Mouse (Mus musculus): ENCODE measurements around the gene Plekha1. TPM values are rescaled to one million over a fixed set of nuclear protein-coding genes. Genes with fewer than 3 reads are reported as not detected.
A peak's percentile ranks its signal among the peaks of the same experiment; 100 is the strongest.

The Plekha1 gene
- total RNA-seq, 1 experiment from 2014 or later, result 52.4 TPM

- ATAC-seq (ENCODE audit: extremely low read depth, insufficient number of reproducible peaks, low FRiP score, poor library complexity, severe bottlenecking), result no peak
Measured at GRCm38 (mm10) chr7:130855681-130856080, 9.9 kb upstream of the Plekha1 start.

DNA sequence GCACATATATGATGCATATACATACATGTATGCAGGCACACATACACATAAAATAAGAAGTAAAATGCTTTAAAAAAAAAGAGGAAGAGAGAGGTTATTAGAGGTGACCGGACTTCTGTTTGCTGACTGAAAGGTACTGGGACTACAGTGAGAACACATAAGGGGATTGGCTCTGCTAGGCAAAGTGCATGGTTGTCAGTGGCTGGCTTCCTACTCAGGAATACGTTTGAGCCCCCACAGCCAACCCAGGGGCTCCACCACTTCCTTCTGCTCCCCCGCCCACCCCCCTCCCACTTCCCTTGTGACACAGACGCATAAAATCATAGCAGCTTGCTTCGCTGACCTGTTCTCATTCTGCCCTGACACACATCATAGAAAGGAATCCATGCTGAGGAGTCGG, 7.6 kb upstream of the Plekha1 start:
- peak; percentile 62 for ATAC-seq (ENCODE audit: extremely low read depth, insufficient number of reproducible peaks, low FRiP score, poor library complexity, severe bottlenecking)

DNA sequence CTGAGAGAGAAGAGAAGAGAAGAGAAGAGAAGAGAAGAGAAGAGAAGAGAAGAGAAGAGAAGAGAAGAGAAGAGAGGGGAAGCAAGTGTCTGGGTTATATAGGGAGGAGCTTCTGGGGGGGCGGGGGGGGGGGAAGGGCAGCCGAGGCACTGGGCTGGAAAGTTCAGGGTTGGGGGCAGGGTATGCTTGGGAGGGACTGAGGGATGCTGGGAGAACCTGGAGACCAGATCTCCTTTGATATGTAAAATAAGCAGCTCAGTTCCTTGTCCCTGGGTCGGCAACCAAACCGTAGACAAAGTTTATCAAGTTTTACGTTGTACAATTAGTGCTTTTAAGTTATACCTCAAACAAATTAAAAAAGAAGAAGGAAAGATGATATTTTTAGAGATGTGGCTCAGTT, 5.6 kb upstream of the Plekha1 start:
- no peak for ATAC-seq (ENCODE audit: extremely low read depth, insufficient number of reproducible peaks, low FRiP score, poor library complexity, severe bottlenecking)

DNA sequence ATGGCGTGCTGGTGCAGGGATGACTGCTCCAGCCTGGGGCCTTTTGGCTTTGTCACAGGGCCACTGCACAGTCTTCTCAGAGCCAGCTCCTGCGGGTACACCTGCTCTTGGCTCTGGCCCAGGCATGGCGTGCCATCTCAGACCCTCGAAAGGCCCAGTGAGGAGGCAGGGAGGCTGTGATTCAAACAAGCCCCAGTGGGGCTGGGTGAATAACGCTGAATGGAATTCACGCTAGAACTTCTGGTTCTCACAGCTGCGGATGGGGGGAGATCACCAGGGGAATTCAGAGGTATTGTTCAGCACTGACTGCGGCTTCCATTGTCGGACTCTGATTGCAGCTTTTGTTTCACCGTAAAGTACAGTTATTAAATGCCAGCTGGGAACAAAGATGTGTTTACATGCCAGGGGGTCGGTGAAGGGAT, 4.8 kb upstream of the Plekha1 start:
- no peak for ATAC-seq (ENCODE audit: extremely low read depth, insufficient number of reproducible peaks, low FRiP score, poor library complexity, severe bottlenecking)

DNA sequence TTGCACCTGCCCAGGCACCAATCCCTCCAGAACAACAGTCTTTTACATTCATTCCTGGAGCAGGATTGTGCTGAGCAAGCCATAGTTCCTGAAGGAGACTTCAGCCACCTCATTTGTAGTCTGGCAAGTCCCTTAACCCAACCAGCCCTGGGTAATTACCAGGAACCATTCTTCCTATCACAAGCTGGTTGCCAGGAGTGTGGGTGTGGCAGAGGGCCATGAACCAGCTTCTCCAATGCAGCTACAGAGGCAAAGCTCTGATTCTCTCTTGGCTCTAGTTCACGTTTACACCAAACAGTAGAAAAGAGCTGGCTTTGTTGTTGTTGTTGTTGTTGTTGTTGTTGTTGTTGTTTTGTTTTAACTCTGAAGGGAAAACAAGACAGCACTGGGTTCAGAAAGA, 3.1 kb upstream of the Plekha1 start:
- ATAC-seq (ENCODE audit: extremely low read depth, insufficient number of reproducible peaks, low FRiP score, poor library complexity, severe bottlenecking), result no peak

DNA sequence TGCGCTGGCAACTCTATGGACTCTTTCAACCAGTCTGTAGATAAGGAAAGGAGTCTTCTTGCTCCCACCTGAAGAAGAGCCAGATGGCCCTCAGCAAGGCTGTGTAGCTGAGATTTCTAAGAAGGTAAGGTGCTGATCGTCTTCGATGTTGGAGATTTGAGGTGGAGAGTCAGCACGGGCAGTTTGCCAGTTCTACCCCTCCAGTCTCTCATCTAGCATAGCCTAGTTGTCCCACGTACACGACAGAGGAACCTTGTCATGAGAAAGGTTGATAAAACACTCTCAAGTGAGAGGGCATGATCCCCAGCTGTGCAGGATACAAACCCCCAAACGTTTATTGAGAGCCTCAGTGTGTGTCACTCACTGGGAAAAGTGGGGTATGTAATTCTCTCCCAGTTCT, 845 bp upstream of the Plekha1 start:
- no peak for ATAC-seq (ENCODE audit: extremely low read depth, insufficient number of reproducible peaks, low FRiP score, poor library complexity, severe bottlenecking)

GRCm38 (mm10) chr7:130866640-130867039, 1.1 kb downstream of the Plekha1 start:
- no peak for ATAC-seq (ENCODE audit: extremely low read depth, insufficient number of reproducible peaks, low FRiP score, poor library complexity, severe bottlenecking)

DNA sequence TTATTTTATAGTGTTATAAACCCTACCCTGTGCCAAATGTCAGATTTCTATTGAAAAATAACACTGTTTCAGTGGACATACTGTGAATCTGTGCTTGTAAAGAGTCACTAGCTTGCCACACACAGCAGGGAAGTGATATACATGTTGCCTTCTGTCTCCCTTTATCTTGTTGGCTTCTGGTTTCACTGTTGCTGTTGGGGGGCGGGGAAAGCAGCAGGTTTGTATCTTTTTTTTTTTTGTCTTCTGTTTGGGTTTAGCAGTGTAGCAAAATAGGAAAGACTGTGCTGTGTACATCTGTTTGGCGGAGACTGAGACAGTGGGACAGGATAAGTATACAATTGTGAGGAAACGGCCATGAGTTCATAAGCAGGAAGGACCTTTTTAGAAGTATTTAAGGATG, 1.7 kb downstream of the Plekha1 start:
- ATAC-seq (ENCODE audit: extremely low read depth, insufficient number of reproducible peaks, low FRiP score, poor library complexity, severe bottlenecking), result no peak

DNA sequence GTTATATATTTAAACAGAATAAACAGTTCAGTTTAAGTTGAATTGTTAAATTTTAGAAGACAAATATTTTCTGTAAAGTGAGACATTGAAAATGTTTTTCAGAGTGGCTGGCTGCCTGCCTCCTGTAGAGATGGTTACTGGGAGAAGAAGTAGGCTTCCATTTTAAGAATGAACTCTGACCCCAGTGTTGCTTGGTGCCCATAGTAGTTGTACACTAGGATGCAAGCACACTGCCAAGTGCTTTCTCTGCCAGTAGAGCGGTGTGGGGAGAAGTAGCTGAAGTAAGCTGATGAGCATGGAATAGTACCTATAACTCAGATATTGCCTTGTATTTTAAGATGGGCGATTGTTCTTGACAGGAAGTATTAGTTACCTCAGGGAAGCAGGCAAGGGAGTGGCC, 18.6 kb downstream of the Plekha1 start:
- no peak for ATAC-seq (ENCODE audit: extremely low read depth, insufficient number of reproducible peaks, low FRiP score, poor library complexity, severe bottlenecking)

GRCm38 (mm10) chr7:130886246-130886645, 20.7 kb downstream of the Plekha1 start:
- no peak for ATAC-seq (ENCODE audit: extremely low read depth, insufficient number of reproducible peaks, low FRiP score, poor library complexity, severe bottlenecking)

- no peak for ATAC-seq (ENCODE audit: extremely low read depth, insufficient number of reproducible peaks, low FRiP score, poor library complexity, severe bottlenecking)
Measured at GRCm38 (mm10) chr7:130887946-130888345, 22.4 kb downstream of the Plekha1 start.

GRCm38 (mm10) chr7:130890871-130891270, 25.3 kb downstream of the Plekha1 start:
- no peak for ATAC-seq (ENCODE audit: extremely low read depth, insufficient number of reproducible peaks, low FRiP score, poor library complexity, severe bottlenecking)

DNA sequence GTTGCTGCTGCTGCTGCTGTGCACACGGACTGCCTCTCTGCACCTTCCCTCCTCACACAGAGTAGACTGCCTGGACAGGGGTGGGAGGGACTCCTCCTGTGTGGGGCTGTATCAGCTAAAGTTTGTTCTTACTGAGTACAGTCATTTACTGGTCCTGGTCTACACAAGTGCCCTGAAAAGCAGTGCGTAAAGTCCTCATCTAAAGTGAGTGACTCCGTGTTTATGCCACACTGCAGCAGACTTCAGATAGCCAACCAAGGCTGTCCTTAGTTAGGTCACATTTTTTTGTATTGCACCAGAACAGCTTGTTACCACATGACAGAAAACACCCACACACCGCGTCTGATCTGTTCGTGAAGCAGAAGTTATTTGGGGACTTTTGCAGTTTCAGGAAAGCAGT, 27.4 kb downstream of the Plekha1 start:
- peak; percentile 55; the same call in 1 of the 2 replicates for ATAC-seq (ENCODE audit: extremely low read depth, insufficient number of reproducible peaks, low FRiP score, poor library complexity, severe bottlenecking)

GRCm38 (mm10) chr7:130894931-130895617, 29.5 kb downstream of the Plekha1 start:
- ATAC-seq (ENCODE audit: extremely low read depth, insufficient number of reproducible peaks, low FRiP score, poor library complexity, severe bottlenecking), result no peak

- no peak for ATAC-seq (ENCODE audit: extremely low read depth, insufficient number of reproducible peaks, low FRiP score, poor library complexity, severe bottlenecking)
Measured at GRCm38 (mm10) chr7:130895618-130895945, 30.0 kb downstream of the Plekha1 start.

- ATAC-seq (ENCODE audit: extremely low read depth, insufficient number of reproducible peaks, low FRiP score, poor library complexity, severe bottlenecking), result no peak
Measured at GRCm38 (mm10) chr7:130896064-130896463, 30.5 kb downstream of the Plekha1 start.

- no peak for ATAC-seq (ENCODE audit: extremely low read depth, insufficient number of reproducible peaks, low FRiP score, poor library complexity, severe bottlenecking)
Measured at GRCm38 (mm10) chr7:130897201-130897600, 31.6 kb downstream of the Plekha1 start.

- ATAC-seq (ENCODE audit: extremely low read depth, insufficient number of reproducible peaks, low FRiP score, poor library complexity, severe bottlenecking), result no peak
Measured at GRCm38 (mm10) chr7:130898373-130898772, 32.8 kb downstream of the Plekha1 start.

- ATAC-seq (ENCODE audit: extremely low read depth, insufficient number of reproducible peaks, low FRiP score, poor library complexity, severe bottlenecking), result no peak
Measured at GRCm38 (mm10) chr7:130900233-130900848, 34.8 kb downstream of the Plekha1 start.

- no peak for ATAC-seq (ENCODE audit: extremely low read depth, insufficient number of reproducible peaks, low FRiP score, poor library complexity, severe bottlenecking)
Measured at GRCm38 (mm10) chr7:130902929-130903328, 37.4 kb downstream of the Plekha1 start.
